Mouse (Mus musculus) kidney, postnatal 36 days (tissue): ENCODE data around the gene Ccm2.
"Not testable (repeated sequence)": the region's sequence is repeated elsewhere in the genome, so short reads cannot be mapped to it uniquely, and the experiment has no call there.

Experiments
- DNase-seq, 2 experiments: peaks; one replicate each; pipeline ENCODE4 v3.0.0; 2021 to 2022; ENCODE audit warnings: mixed read lengths in 2 of 2

The Ccm2 gene

DNA sequence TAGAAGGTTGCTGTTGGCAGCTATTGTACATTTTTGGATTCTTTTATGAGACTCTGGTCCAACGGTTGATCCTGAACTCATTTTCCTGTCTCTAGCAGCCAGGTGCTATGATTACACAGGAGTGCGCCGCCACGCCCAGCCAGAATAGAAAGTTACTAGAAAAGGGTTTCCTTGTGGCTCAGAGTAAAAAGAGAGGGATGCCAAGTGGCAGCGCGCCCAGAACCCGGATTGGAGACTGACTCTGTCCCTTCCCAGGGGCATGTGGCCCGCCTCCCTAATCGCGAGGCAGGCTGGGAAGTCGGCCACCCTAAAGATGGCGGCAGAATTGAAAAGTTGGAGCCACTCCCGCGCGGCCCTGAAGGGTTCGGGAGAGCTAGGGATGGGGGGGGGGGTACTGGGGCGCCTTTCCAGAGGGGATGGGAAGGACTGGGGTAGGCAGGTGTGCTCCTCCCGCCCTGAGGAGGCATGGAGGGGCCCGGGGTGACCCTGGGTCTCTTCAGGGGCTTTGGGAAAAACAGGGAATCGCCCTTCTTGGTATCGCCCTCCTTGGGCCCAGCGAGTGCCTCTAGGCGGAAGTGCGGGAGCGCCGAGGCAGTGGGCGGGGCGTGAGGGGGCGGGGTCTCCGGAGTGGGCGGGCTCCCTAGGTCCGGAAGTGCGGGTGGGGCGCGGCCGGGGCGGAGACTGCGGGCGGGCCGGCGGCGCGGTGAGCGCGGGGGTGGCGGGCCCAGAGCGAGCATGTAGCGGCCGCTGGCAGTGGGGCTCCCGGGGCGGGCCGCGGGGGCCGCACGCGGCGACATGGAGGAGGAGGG, at the start of gene Ccm2:
Gene Ccm2 (plus strand): TSS at position 683 of the 809 bp plus-strand sequence.
- peak; percentile 99 to 100 for DNase-seq

DNA sequence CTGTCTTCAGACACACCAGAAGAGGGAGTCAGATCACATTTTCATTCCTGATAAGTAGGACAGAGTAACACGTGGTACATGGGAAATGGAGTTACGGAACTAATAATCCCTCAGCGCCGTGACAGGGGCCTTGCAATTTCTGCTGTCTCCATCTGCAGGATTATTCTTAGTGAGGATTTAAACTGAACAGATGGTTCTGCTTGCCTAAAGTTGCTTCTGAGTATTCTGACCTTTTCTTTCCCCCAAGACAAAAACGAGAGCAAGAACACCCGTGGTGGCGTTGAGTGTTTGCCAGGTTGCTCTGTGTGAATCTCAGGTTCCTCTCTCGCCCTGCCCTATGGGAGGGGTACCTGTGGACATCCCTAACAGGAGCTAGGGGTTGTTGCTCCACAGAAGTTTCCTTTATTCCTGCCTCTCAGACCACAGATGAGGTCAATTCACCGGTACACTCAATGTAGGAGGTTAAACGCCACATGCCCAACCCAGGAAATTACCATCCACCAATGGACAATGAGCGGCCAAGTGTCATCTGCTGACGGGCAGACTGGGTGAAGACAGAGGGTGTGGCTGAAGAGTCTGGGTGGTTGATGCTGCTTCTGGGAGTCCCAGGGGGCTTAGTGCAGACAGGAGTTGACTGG, 49.3 kb upstream of the Ccm2 start:
- no peak for DNase-seq

DNA sequence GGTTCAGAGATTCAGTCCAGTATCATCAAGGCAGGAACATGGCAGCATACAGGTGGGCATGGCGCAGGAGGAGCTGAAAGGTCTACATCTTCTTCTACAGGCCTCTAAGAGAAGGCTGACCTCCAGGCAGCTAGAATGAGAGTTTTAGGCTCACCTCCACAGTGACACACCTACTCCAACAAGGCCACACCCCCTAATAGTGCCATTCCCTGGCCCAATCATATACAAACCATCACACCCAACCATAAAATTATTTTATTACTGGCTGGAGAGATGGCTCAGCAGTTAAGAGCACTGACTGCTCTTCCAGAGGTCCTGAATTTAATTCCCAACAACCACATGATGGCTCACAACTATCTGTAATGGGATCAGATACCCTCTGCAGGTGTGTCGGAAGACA, 44.2 kb upstream of the Ccm2 start:
- no peak for DNase-seq

DNA sequence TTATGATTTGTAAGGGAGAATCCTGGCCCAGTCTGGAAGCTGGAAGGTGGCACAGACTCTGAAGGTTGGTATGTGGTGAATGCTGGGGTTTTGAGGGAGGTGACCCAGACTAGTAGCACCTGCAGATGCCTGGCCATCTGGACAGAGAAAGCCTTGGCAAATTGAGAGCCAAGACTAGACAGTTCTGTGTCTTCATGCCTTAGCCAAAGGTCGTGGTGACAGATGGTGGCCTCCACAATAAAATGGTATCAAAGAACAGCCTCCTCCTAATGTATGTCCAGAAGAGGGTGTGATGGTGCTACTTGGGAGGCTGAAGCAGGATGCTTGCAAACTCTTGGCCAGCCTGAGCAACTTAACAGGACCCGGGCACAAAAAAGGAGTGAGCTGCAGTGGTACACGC, 42.5 kb upstream of the Ccm2 start:
- DNase-seq: no peak

DNA sequence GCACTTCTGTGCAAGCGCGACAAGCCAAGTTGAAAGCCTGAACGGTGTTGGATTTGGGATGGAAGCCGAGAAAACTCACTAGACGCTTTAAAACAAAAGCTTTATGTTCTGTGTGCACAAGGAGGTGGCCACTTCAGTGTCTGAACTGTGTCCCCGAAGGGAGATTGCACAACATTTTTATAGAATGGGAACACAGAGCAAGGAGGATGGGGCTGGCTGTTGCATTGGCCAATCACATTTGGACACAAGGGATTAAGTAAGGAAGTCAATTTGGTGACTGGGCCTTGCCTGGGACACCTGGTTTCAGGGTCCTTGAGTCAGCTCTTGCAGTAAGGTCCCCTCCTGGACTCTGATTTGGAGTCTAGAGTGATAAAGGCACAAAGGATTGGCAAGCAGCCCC, 42.0 kb upstream of the Ccm2 start:
- DNase-seq: no peak

DNA sequence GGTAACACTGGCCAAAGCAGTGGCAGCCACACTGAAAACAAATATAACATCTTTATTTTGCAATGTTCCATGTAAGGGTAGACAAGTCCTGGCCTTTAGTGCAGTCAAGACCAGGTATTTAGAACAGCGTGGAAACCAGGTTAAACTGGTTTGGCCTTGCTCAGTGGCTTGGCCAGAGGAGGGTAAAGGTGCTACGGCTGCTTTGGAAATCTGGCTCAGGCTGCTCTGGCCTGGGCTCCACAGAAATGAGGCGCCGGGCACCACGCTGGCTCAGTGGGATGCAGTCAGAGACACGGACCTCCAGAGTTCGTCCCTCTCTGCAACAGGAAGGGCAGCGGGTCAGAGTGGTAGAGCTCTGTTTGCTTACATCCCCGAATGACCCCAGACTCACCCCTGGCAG, 40.2 kb upstream of the Ccm2 start:
- peak; percentile 19 to 23 for DNase-seq

DNA sequence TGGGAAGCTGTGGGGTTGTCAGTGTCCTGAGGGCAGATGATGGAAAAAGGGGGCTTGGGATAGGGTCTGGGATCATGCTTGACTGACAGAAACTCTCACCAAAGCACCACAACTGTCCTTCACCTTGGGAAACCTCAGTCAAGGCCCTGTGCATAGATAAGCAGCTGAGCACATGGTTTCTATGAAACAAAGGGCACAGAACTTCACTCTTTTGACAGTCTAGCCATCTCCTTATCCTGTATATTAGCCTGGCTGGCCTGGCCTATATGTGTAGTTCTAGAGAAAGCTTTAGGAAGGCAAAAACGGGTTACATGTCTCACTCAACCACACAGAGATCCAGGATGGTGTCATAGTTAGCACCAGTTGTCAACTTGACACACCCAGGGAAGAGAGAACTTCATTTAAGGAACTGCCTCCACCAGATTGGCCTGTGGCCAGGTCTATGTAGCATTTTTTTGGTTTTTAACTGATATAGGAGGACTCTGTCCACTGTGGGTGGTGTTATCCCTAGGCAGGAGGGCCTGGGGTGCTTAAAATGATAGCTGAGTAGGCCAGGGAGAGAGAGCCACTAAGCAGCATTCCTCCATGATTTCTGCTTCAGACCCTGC, 38.3 kb upstream of the Ccm2 start:
- no peak for DNase-seq

DNA sequence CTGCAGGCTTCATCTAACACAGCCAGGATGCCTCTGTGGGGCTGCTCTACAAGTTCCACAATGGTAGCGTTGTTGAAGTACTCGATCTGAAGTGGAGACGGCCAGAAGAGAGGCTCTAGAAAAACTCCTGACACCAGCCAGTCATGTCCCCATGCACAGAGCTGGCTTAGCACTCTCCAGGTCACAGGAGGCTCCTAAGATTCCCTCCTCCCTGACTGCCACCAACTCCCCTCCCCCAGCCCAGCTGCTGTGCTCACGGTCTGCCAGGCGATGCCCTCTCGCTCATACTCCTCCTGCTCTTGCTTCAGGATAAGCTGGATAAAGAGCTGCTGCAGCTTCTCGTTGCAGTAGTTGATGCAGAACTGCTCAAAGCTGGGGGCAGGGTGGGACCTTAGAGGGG, 31.9 kb upstream of the Ccm2 start:
- no peak for DNase-seq

DNA sequence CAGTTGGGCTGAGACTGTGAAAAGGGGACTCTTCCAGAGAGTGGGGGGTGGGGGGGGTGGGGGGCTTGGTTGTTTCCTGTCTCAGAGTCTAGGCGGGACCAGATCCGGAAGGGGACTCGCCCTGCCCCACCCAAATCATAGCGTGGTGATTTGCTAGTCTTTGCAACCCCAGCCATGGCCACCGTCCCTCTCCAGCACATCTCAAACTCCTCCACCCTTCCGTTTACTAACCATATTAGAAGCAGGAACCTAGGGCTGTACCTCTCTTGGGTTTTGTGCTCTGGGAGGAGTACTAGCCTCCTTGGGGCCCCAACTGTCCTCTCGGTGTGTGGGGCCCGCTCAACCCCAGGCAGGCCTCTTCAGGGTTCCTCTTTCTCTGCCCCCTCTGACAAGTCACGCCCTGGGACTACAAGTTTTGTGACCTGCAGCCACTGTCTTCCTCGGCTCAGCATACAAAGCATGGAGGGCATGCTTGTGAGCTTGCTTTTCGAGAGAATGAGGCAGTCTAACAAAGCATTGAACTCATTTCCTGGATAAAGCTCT, 27.1 kb upstream of the Ccm2 start:
- no peak for DNase-seq

DNA sequence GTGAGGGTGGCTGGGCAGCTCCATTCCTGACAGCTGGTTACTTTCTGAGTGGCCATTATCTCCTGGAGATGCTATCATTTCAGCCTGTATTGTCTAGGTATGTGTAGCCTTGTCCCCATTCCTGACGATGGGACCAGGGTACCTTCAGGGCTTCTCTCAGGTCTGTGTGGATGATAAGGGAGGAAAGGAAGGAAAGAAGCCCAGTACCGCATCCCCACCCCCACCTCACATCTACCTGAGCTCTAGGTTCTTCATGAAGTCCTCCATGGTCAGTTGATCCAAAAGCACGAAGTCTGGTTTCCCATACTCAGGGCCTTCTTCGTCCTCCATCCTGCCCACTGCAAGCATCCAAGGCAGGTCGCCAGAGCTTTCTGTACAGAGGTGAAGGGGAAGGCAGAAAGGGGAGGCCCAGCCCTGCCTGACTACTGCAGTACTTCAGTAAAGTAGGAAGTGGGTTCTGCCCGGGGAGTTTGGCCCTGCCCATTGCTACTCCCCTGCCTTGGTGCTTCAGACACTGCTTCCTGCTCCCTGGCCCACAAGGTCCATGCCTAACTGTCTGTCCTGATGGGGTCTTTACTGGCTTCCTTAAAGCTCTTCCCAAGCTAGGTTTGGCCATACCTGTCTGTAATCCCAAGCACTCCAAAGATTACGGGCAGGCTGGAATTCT, 26.0 kb upstream of the Ccm2 start, which contains the start of gene Myo1g:
Gene Myo1g (minus strand): TSS at position 459 of the 667 bp plus-strand sequence.
- peak in 1 of 2 experiments; percentile 21 for DNase-seq

DNA sequence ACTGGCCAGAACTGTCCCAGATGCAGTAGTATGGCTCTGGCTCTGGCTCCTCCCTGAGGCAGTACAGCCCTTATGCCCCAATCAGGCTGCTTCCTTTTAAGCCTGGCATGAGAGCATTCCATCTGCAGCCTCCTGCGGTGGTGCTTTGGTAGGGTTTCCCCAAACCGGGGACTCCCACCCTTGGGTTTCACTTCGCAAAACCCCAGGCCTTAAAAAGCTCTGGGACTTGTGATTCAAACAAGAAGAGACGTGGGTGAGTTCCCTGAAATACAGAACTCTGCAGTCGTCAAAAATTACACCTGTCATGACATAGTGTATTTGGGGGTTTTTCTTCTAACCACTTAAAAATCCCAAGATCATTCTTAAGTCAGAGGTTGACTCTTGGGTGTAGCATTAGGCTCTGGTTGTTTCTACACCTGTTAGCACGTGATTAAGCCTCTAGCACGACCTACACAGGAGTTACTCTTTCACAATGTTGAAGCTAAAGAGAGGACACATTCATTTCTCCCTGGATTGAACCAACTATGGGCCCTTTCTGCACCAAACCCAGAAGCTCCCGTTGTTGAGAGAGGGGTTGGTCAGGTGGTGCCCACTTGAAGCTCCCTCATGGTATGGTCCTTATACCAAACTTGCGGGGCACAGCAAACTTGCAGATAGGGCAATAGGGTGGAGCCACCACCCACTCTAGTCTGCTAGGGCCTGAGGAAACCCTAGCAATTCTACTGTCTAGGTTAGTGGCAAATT, 23.7 kb upstream of the Ccm2 start:
- peak in 1 of 2 experiments; percentile 15 for DNase-seq

DNA sequence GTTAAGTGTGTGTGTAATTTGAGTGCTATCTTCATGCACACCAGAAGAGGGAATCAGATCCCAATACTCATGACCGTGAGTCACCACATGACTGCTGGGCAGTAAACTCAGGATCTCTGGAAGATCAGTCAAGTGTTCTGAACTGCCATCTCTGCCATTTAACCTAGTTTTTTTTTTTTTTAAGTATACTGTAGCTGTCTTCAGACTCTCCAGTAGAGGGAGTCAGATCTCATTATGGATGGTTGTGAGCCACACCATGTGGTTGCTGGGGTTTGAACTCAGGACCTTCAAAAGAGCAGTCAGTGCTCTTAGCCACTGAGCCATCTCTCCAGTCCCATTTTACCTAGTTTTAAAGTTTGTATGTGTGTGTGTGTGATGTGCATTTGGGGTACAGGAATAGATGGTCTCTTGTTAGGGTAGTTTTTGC, 23.0 kb upstream of the Ccm2 start:
- DNase-seq: no peak

DNA sequence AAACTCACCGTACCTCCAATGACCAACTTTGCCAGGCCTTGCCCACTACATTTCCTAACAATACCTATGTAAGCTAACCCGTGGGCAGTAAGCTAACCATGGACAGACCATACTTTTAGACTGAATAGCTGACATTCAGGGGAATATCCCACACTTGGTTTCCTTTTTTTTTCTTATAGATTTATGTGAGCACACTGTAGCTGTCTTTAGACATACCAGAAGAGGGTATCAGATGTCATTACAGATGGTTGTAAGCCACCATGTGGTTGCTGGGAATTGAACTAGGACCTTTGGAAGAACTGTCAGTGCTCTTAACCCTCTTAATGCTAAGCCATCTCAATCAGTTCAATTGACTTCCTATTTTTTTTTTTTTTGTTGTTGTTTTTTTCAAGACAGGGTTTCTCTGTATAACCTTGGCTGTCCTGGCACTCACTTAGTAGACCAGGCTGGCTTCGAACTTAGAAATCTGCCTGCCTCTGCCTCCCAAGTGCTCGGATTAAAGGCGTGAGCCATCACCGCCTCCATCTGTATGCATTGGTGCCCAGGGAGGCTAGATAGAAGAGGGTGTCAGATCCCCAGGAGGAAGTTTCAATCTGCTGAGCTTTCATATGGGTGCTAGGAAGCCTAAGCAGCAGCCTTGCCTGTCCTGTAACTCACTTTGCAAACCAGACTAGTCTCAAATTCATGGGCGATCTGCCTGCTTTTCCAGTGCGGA, 22.4 kb upstream of the Ccm2 start:
- DNase-seq: no peak

DNA sequence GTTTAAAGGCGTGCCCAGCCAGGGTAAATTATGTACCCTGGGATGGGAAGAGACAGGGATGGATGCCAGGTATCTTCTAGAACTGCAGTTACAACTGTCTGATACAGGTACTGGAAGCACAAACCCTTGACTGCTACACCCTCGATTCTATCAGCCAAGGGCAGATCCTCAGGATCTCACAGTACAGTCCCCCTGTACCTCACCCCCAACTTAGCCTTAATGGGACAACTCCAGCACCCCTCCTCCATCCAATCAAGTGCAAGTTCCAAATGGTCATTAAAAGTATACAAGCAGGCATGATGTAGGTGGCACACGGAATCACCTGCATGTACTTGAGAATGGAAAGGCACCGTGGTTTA, 21.8 kb upstream of the Ccm2 start:
- no peak for DNase-seq

DNA sequence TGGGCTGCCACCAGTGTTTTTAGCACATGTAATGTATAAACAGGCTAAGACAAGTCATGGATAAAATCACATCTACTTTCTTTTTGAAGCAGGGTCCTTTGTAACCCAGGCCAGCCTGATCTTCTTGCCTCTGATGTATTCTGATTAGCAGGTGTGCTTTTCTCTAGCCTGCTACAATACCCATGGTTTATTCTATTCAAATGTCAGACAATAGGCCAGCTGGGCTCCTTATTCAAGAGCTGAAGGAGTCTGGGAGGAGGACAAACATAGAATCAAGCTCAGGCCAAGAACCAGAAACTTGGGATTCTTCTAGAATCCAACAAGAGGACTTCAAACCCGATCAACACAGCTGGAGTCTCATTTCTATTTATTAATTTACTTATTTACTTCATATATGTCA, 21.4 kb upstream of the Ccm2 start:
- DNase-seq: no peak

DNA sequence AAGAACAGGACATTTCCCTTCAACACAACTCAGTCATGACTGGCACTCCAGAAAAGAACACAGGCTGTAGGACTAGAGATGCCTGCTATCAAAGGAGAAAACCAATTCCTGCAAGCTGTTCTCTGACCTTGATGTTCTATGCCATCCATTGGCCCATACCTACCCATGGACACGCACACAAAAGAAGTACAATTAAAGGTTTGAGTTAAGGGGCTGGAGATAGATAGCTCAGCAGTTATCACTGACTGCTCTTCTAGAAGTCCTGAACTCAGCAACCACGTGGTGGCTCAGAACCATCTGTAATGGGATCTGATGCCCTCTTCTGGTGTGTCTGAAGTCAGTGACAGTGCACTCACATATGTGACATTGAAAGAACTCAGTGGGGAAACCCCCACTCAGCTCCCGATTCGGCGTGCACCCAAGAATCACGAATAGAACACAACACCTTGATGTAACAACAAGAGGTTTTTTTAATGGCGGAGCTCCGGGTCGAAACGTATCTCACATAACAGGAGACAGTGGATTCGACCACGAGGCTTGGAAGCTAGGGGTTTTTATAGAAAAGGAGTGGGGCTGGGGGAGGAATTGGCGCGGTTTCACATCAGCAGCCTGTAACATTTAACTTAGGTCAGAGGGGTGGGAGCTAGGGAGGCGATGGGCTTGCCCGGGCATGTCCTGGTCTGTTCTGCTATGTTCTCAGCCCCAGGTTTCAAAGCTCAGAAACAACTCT, 20.0 kb upstream of the Ccm2 start:
- DNase-seq: not testable (repeated sequence)

DNA sequence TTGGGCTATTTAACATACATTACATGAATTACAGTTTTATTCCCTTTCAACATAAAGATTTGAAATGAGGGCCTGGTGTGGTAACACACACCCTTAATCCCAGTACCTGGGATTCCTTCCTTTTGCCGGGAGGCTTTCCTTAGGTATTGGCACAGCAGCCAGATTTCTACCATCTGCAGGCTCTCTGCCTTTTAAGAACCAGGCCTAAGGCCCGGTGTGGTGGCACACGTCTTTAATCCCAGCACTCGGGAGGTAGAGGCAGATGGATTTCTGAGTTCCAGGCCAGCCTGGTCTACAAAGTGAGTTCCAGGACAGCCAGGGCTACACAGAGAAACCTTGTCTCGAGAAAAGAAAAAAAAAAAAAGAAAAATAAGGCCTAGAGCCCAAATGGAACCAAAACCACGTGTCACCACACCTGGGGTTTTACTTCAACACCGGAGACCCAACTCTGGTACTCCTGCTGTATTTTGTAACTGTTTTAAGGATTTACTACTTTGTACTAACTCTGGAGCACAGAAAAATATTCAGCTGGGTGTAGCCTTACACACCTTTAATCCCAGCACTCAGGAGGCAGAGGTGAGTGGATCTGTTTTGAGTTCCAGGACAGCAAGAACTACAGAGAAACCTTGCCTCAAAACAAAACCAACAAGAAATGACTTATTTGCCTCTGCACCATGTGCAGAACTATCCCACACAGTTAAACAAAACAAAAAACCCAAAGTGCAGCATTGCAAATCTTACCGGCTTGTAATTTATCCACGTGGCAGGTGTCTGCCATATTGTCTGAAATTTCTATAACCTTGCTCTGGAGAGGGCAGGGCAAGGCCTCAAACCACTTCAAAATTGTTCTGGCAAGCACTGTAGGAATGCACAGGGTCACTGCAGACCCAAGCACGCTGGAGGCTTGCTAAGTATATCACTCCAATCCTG, 19.2 kb upstream of the Ccm2 start:
- DNase-seq: no peak

DNA sequence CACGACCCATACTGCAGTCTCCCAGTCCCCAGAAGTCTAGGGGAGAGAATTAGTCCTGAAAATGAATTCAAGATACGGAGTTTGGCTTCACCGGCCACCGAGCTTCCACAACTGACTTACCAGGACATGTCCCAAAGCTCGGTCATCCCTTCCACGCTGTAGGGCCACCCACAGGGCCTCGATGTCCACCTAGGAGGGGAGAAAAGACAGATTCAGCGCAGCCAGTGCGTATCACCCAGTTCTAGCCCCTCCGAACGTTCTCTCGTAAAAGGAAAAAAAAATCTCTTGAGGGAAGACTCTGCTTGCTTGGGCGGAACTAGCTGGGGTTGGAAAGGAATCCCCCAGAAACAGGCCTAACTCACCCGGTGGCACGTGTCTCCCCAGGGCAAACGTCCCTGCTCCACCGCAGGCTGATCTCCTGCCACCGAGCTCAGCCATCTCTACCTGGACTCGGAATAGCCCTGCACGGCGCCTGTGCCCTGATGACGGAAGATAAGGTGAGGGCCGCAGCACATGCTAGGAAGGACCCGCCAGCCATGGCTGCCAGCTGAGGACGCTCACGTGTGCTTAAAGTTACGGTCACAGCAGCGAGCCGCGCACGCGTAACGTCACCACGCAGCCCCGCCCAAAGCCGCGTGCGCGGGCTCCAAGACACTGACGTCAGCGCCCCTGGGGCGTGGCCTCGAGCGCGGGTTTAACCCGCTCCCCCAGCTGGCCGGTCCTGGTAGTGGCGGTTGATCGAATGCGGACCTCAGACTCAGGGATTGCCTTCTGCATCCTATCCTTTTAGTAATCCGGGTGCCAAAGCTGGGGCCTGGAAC, 18.3 kb upstream of the Ccm2 start:
- peak; percentile 98 to 100 for DNase-seq

DNA sequence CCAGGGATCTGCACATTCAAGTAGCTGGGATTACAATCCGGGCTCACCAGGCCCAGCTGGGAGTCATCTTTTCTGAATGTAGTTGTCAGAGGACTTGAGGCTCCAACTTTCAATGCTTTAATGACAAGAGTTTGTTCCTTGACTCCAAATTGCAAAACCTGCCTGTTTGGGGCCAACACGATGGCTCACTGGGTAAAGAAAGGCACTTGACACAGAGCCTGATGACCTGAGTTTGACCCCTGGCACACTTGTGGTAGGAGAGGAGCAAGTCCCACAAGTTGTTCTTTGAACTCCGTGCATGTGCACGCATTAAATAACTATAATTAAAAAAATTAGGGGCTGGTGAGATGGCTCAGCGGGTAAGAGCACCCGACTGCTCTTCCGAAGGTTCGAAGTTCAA, 16.7 kb upstream of the Ccm2 start:
- peak in 1 of 2 experiments; percentile 37 for DNase-seq
